Mouse (Mus musculus): ENCODE measurements at regions not wholly inside any gene's neighbourhood (a gene's known extent, or its start where the extent isn't known, plus 50 kb on each side); places are given as distances from the start of the nearest gene placed in this dataset.

DNA sequence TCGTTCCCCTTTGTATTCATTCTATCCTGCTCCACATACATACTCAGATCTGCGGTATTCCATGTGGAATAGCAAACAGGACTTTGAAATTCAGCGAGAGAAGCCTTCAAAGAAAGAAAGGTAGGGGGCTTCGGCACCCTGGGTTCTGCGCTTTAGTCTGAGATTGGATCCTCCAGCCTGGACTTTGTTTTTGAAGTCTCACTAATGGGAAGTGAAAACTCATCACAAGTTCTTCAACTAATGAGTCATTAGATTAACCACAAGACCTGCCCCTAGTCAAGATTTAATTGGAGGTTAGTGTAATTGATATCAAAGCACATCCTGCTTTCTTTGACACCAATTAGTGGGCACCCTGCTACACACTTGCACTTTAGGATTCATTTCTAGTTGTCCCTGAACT lies 492.5 kb upstream of the Zfp960 start:
- in situ Hi-C loops (cut with MboI, MseI): no loop called here

DNA sequence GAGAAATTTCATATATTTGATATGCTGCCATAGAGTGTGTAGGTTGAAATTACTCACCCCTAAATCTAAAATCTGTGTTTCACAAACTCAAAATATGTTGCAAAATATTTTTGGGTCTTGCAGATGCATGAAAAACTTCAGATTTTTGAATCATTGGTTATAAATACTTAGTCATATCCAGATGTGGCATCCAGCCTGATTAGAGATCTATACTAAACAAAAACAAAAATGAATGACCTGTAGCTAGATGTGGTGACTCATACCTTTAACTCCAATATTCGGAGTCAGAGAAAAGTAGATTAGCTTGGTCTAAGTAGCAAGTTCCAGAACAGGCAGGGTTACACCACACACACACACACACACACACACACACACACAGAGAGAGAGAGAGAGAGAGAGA lies 475.1 kb upstream of the Zfp960 start:
- in situ Hi-C loops (cut with MboI, MseI): loop anchor here (10.0 kb wide), 1 partner anchor 1806 kb away; no protein-coding TSS in a partner anchor

DNA sequence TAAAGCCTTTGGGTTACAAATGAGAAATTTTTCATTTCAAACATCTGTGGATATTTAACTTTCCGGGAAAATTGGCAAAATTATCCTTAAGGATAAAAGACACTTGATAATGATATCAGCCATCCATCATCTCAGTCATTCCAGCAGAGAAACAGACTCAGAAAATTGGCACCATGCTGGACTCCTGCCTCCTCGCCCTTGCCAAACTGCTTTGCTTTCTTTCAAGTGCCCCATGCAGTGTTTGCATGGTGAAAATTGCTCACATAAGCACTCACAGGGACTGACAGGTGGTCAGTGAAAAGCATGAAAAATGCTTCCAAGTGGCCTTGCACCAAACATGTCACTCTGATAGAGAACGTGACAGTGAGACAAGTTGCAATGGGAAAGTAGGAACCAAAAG lies 464.2 kb upstream of the Zfp960 start:
- in situ Hi-C loops (cut with MboI, MseI): loop anchor here (10.0 kb wide), 1 partner anchor 715 kb away; no protein-coding TSS in a partner anchor

DNA sequence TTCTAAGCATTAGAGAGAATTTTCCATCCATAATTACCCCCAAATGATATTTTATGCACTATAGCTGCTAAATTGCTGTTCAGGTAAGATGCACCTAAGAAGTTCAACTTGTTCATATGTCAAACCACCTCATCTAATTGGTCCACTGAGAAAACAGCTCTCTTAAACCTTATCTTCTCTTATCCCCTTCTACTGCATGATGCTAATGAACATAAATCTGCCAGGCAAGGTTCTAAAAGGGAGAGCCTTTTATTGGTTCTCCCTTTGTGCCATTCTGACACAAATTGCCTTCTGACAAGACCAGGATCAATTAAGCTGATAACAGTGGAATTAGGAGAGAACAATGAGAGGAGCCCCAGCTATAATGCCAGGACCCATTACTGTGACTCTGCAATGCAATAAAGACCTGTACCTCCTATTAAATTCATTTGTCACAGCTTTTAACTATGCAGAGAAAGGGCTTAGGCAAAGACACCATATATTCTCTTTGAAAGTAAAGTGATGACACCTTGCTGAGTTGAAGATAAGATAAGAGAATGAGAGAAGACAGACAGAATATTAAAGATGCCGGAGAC lies 451.4 kb upstream of the Zfp960 start:
- in situ Hi-C loops (cut with MboI, MseI): no loop called here

DNA sequence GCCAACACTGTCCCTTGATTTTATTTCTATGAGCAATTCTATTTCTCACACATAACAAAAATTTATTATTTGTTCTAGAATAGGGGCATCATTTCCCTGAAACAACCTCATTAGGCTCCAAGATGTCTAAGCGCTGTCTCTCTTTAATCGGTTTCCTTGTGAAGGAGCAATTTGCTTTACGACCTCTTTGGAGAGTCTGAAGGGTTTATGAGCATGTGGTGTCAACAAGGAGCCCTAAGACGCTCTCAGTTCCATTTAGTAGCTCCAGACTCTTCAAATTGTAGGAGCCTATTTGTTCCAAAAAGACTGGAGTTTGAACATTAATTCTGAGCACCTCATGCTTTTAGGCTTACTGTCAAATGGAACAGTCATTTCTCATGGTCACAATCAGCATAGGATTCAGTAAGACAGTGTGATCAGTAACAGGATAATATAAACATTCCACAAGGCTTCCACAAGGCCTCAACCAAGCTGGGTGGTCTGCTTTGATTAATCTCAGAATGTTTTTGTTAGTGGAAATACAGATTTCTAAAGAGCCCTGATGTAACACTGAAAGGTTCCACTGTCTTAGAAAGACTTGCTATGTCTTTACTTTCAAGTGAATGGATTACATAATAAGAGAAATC lies 441.9 kb upstream of the Zfp960 start:
- in situ Hi-C loops (cut with MboI, MseI): no loop called here

DNA sequence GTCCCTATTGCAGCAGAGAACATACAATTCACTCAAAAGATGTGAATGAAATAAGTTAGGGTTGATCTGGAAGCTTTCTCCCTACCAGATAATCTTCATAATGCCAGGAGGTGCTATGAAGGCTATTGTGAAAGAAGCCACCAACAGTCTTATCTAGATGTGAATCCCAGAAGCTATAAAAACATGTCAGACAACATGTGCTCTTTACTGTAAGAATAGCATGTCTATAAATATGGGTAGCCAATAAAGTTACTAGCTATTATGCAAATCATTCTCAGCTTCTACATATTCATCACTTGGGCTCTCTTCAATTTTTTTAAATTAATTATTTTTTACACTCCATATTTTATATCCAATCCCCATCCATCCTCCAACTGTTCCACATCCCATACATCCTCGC lies 434.1 kb upstream of the Zfp960 start:
- in situ Hi-C loops (cut with MboI, MseI): no loop called here

DNA sequence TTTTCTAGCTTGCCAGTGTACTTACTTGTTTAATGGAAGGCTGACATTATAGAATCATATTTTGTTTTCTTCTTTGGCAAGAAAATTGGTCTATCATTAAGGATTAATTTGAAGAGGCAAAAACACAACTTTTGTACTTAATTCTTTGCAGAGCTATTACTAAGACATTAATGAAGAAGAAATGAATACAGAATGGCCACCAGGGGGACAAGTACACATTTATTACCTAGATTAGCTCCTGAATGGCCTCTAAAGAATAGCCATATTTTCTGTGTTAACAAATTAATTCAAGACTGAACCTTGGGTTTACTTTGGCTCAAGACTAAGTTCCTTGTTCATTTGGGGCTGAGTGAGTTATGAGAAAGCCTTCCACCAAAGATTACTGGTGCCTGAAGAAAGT lies 430.5 kb upstream of the Zfp960 start:
- in situ Hi-C loops (cut with MboI, MseI): no loop called here

DNA sequence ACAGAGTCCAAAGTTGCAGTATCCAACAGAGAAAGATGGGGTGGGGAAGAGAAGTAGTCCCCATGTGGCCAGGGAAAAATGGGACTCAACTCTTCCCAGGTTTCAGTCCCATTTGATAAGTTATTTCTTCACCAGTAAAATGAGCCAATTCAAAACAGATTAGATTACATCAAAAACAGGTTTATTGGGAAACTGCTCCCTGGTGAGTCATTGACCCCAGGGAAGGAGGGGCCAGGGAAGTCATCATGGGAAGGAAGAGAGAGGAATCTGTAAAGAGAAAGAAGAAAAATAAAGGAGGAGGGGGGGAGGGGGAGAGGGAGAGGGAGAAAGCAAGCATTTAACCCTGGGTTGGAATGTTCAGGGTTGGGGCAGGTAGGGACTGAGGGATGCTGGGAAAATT lies 426.4 kb upstream of the Zfp960 start:
- in situ Hi-C loops (cut with MboI, MseI): no loop called here

DNA sequence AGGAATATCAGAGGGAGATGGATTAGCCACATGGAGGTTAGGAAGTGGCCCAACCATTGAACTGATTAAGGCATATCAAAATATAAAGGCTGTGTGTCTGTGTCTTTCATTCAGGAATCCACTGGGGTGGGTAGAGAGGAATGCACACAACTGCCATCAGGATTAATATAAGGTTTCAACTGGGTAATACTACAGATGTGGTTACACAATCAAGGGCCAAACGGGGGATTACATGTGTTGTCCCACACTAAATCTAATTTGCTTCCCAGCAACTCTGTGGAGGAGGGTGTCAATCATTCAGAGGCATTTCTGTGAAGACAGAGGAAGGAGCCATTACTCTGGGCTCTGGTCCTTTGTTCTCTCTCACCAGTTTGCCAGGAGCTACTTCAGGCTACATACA lies 416.0 kb upstream of the Zfp960 start:
- in situ Hi-C loops (cut with MboI, MseI): no loop called here

DNA sequence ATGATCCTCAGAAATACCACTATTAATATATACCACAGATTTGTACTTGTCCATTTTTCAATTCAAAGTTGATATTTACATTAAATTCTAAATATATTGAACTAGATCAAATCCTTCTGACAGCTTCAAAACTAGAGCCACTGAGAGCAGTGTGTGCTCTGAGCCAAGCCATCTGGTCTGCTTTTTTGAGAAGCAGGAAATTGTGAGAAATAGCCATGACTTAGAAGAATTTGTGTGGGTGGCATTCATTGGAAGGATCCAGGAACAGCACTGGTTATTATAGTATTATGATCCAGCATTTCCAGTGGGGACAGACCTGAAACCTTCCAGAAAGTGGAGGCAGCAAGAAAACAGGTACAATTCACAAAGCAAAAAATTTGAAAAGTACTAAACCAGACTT lies 398.7 kb upstream of the Zfp960 start:
- in situ Hi-C loops (cut with MboI, MseI): no loop called here

DNA sequence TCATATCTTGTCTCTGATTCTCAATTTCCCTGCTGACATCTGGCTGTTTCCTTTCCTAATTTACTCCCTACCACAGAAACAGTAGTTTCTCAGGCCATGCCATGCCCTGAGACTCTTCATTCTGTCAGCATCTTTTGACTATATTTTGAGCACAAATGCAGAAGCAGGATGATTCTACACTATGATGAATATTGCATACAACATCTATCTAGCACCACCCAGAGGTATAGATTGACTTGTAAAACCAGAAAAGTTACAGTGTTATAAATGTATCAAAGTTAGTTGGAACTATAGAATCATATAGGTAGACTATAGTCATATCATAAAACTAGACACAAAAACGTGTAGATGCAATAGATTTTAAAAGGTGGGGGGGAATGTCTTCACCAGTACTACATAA lies 396.3 kb upstream of the Zfp960 start:
- in situ Hi-C loops (cut with MboI, MseI): no loop called here

DNA sequence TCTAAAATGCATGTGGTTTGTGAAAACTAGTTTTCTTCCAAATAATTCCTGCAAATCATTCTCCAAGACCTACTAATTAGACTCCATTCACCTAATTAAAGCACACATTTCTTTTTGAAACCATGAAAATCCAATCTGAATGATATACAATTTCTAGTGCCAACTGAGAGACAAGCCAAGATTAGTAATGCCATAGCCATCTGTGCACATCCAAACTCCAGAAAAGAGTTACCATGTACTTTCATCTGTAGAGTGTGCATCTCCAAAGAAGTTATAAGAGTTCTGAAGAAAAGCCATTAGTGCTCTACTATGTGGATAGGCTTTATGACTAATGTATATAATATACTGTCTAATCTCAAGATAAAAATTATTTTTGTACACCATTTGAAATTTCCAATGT lies 359.7 kb upstream of the Zfp960 start:
- in situ Hi-C loops (cut with MboI, MseI): no loop called here

DNA sequence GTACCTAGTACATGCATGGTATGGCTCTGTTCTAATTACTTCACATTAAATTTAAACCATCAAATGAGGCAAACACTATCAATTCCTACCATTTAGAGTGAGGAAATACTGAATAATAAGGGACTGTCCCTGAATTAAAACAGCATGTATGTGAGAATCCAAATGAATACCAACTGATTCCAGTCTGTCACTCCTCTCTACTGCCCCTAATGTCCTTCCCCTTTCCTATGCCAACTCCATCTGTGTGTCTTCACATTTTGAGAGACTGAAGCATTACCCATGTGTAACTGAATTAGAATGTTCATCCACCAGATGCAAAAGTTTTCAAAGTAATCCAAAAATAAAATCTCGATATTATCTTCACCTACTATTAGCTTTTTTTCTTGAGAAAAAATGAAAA lies 358.0 kb upstream of the Zfp960 start:
- in situ Hi-C loops (cut with MboI, MseI): no loop called here

DNA sequence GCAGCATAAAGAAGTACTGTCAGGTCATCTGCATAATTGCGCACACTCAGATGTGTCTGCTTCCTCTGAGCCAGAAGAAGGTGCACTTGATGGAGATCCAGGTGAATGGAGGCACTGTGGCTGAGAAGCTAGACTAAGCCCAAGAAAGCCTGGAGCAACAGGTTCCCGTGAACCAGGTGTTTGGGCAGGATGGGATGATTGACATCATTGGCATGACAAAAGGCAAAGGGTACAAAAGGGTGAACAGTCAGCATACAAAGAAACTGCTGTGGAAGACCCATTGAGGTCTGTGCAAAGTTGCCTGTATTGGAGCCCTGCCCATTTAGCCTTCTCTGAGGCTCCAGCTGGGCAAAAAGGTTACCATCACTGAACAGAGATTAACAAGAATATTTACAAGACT lies 337.0 kb upstream of the Zfp960 start:
- in situ Hi-C loops (cut with MboI, MseI): no loop called here

DNA sequence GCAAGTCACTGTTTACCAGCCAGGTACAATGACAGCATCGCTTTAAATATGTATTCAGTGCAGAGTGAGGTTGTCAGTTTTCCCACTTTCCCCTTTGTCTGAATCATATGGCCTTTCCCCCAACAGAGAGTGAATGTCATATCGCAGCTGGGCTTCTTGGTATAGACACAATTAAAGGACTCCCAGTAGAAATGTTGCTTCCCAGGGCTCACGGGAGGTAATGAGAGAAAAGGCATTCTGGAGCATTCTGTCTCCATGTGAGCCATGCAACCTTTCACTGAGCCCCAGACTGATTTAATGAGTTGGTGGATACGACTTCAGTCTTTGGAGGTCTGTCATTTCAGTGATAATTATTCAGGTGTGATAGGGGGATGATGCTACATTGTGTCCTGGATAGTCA lies 310.8 kb upstream of the Zfp960 start:
- in situ Hi-C loops (cut with MboI, MseI): no loop called here

DNA sequence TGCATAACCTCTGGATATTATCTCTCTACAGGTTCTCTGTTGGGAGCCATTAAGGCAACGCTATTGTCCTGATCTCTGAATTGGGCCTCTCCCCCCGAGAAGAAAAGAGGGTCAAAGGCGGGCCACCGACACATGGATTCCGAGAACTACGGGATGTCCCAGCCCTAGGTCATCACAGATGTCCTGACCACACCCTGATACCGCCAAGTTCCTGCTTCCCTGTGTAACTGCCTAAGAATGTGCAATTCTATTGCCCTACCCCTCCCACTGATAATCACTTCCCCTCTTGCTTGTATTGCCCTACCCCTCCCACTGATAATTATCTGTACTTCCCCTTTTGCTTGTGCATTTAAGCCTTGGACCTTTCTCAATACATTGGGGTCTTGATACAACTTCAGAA lies 293.3 kb upstream of the Zfp960 start:
- in situ Hi-C loops (cut with MboI, MseI): loop anchor here (5.0 kb wide), 1 partner anchor 1737 kb away; no protein-coding TSS in a partner anchor

DNA sequence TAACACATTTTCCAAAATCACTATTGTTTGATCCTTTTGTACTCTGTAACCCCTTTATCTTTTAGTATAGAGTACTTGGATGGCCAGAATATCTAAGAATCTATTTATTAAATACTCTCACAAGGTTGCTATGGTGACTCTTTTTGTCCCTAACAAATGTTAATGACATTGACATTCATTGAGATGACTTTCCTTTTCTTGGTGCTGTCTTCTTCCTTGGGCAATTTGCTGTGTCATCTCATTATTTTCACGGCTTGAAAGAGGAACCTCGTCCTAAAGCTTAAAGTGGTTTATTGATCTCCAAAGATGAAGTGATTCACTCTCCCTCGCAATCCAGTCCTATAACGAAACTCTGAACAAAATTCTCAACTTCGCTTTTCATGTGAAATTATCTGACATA lies 265.6 kb upstream of the Zfp960 start:
- in situ Hi-C loops (cut with MboI, MseI): loop anchor here (25.0 kb wide), 1 partner anchor 1161 kb away; no protein-coding TSS in a partner anchor

DNA sequence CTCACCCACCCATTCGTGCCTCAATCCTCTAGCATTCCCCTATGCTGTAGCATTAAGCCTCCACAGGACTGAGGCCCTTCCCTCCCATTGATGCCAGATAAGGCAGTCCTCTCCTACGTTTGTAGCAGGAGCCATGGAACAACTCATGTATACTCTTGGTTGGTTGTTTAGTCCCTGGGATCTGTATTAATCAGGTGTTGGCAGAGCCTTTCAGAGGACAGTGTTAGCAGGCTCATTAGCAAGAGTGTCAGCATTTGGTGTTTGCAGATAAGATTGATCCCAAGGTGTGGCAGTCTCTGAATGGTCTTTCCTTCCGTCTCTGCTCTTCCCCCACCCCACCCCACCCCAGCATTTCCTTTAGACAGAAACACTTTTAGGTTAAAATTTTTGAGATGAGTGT lies 258.9 kb upstream of the Zfp960 start:
- in situ Hi-C loops (cut with MboI, MseI): no loop called here

DNA sequence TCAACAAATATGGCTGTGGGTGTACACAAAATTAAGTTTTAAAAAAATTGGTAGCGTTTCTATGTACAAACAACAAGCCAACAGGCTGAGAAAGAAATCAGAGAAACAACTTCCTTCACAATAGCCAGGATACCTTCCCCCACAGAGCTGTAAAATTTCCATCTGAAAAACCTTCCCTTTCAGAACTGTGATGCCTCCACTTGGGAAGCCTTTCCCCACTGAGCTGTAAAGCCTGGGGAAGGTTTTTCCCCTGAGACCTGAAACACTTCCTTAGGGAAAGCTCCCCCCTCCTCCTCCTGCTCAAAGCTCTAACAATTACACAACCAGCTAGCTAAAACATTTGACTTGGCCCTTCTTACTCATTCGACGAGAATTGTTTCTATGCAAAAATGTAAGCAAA lies 245.5 kb upstream of the Zfp960 start:
- in situ Hi-C loops (cut with MboI, MseI): no loop called here

DNA sequence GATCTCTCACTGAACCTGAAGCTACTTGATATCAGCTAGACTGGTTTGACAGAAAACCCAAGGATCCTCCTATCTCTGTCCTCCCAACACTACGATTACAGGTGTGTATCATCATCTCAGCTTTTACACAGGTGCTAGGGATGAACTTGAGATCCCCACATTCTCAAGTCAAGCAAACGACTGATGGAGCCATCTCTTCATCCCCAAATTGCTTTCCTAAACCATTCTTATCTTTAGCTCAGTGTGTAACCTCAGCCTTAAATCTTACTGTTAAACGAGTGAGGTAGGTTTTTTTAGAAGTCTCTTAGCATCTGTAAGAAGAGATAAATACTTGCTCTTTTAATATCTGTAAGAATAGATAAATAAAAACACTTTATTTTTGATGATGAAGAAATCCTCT lies 242.2 kb upstream of the Zfp960 start:
- in situ Hi-C loops (cut with MboI, MseI): no loop called here

DNA sequence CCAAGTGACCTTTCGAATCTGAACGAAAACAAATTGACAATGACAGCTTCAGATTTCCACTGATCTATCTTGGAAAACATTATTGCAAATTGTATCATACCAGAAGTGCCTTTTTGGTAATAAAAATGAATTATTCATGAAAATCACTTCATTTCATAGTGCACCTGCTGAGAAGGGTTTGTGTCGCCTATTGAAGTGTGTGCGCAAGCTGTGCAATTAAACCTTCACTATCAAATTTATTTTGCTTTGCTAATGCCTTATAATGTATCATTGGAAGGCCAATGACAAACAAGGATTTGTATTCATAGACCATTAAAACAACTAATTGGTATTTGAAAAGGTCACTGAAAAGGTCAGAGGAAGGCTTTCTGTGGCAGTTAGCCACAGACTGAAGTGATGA lies 224.8 kb upstream of the Zfp960 start:
- in situ Hi-C loops (cut with MboI, MseI): no loop called here

DNA sequence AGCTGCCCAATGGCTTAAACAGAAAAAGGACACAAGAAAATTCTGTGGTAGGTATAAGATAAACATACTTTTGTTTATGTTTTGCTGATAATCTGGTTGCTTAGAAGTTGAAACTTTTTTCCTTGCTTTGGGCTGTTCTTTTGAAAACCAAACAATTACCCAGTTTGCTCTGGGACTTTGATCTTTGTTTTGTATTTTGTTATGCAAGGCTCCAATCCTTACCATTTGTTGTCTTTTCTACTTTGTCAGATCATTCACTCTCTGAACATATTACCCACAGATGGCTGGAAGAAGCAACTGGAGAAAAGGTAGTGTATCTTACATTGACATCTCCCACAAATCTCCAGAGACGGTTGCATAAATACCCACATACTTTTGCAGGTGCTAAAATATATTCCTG lies 203.1 kb upstream of the Zfp960 start:
- in situ Hi-C loops (cut with MboI, MseI): no loop called here

DNA sequence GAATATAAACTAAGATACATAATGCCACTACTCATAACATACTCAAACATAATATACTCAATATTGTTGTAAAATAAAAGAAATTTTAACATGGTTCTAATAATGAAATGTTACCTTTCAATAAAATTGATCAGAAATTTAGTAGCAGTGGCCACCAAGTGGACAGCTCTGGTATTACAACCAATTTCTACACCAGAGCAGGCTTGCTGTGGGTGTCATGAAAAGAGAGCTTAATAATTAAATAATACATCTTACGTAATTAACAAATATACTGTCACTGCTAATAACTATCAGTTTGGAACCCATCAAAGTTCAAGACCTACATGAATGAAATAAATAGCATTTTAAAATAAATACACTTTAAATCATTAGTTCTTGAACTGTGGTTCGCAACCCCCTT lies 163.1 kb upstream of the Zfp960 start:
- in situ Hi-C loops (cut with MboI, MseI): loop anchor here (5.0 kb wide), 1 partner anchor 1113 kb away; no protein-coding TSS in a partner anchor

DNA sequence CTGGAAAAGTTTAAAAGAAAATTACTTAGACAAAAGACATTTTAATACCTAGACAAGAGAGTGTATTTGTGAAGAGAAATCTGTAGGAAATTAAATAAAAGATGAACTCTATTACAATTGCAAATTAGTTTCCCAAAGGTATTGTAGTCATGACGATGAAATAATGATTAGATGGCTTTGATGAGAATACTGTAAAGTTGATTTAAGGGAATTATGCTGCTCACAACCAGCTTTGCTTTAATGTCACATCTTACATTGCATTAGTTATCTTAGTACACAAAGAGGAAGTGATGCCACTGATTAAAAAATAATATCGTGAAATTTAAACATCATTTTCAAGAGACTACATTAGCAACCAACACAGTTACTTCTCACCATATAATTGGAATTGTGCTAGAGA lies 145.7 kb upstream of the Zfp960 start:
- in situ Hi-C loops (cut with MboI, MseI): no loop called here

Data from T-helper 1 cell (primary cell).